Mouse (Mus musculus): Measurements from ENCODE around the gene Frem1. TPM values are rescaled to one million over a fixed set of nuclear protein-coding genes. Genes with fewer than 3 reads are reported as not detected.

Gene Frem1
- polyA plus RNA-seq, 1 experiment from 2014 or later, result 1.5 TPM

DNA sequence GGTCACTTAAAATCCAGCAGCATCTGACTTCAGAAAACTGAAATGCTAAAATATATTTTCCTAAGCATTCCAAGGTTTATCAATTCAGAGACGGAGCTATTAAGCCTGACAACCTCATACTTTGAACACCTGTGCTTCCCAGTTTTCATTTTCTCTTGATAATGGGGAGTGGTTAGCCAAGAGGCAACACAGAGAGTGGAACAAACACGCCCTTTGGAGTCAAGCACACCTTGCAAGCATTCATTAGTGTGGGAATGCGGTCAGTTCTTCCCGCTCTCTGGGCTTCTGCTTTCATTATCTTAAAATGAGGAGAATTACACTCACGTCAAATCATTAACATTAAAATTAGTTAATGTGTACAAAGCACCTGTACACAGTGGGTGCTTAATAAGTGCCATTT, 122.1 kb downstream of the Frem1 start:
- Histone ChIP-seq H3K27ac (ENCODE audit: low read depth, low read length) (no peak overlapping the region), H3K27me3 (replicated peaks; ENCODE audit: control insufficient read depth, insufficient read depth, low read length) (no peaks in the 10 kb centered on the region), H3K4me1 (replicated peaks; ENCODE audit: control insufficient read depth, insufficient read depth, low read length) (no peaks in the 10 kb centered on the region), H3K4me2 (replicated peaks; ENCODE audit: low read depth) (peak overlapping the region; percentile 27), H3K9me3 (ENCODE audit: control insufficient read depth) (no peaks in the 10 kb centered on the region), H3K4me3 (ENCODE audit: low read depth, low read length) (no peak overlapping the region; the same call in 1 of the 2 replicates), H3K9ac (ENCODE audit: low read depth, low read length) (no peak overlapping the region), H3K36me3 (ENCODE audit: control insufficient read depth, insufficient read depth) (0 out of 2 replicates have a peak, but pooled peaks cover 6% of the 10 kb centered on the region)
- 33% methylated on average over 5 of the region's 5 CpGs for WGBS
- ATAC-seq, result peak; percentile 58; the same call in 1 of the 2 replicates
- no peak for TF ChIP-seq CTCF (IDR thresholded peaks at IDR 0.05; ENCODE audit: low read depth)

DNA sequence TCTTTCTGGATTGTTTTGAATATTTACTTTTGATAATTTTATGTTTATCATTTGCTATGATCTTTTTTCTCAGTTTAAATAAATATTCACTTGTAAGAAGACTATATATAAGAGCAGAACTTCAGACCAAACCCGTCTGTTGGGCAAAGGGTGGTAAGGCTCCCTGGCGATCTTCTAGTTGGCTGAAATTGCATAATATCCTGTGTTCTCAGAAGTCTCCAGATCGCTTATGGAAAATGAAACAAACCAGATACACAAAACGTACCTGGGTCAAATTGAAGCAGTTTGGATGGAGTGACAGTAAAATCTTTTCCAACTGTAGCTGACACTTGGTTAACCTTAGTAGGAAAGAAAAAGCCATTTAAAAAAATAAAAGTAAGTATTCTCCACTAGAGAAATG, 130.2 kb downstream of the Frem1 start:
- 55% methylated on average over 4 of the region's 4 CpGs for WGBS
- no peak for ATAC-seq

DNA sequence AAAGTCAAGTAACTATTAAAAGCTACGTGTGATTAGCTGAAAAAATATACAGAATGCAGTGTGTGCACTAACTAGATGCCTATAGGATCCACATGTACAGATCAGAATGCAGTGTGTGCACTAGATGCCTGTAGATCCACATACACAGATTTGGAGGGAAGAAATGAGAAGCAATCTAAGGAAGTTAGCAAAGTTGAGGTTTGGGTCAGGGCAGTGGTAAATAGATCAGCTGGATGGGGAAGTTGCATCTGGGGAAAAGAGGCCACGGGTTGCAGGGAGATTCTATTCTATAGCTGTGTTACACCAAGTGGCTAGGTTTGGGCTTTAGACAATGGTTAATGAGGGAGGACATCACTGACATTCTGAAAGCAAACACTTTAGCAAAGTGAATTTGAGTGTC, 133.5 kb downstream of the Frem1 start:
- Histone ChIP-seq H3K27ac (ENCODE audit: low read depth, low read length) (no peak overlapping the region), H3K4me3 (ENCODE audit: low read depth, low read length) (no peak overlapping the region), H3K9me3 (ENCODE audit: control insufficient read depth) (no peaks in the 10 kb centered on the region), H3K4me1 (replicated peaks; ENCODE audit: control insufficient read depth, insufficient read depth, low read length) (peaks cover 3% of the 10 kb centered on the region; the same call in 1 of the 2 replicates), H3K36me3 (ENCODE audit: control insufficient read depth, insufficient read depth) (no peaks in the 10 kb centered on the region), H3K9ac (ENCODE audit: low read depth, low read length) (no peak overlapping the region), H3K4me2 (replicated peaks; ENCODE audit: low read depth) (no peak overlapping the region), H3K27me3 (replicated peaks; ENCODE audit: control insufficient read depth, insufficient read depth, low read length) (no peaks in the 10 kb centered on the region)
- 61% methylated on average over 2 of the region's 2 CpGs for WGBS
- ATAC-seq, result no peak
- no peak for TF ChIP-seq CTCF (IDR thresholded peaks at IDR 0.05; ENCODE audit: low read depth)

More for the DNA sequence above, 130.2 kb downstream of the Frem1 start:
- no peaks in the 10 kb centered on the region for H3K36me3 ChIP-seq (ENCODE audit: control insufficient read depth, insufficient read depth)
- H3K27ac ChIP-seq (ENCODE audit: low read depth, low read length), result no peak overlapping the region
- H3K9ac ChIP-seq (ENCODE audit: low read depth, low read length), result no peak overlapping the region
- H3K9me3 ChIP-seq (ENCODE audit: control insufficient read depth), result no peaks in the 10 kb centered on the region
- H3K4me2 ChIP-seq (replicated peaks; ENCODE audit: low read depth), result no peak overlapping the region
- 0 out of 2 replicates have a peak, but pooled peaks cover 3% of the 10 kb centered on the region for H3K4me1 ChIP-seq (replicated peaks; ENCODE audit: control insufficient read depth, insufficient read depth, low read length)
- no peaks in the 10 kb centered on the region for H3K27me3 ChIP-seq (replicated peaks; ENCODE audit: control insufficient read depth, insufficient read depth, low read length)
- no peak for TF ChIP-seq CTCF (IDR thresholded peaks at IDR 0.05; ENCODE audit: low read depth)
- H3K4me3 ChIP-seq (ENCODE audit: low read depth, low read length), result no peak overlapping the region

DNA sequence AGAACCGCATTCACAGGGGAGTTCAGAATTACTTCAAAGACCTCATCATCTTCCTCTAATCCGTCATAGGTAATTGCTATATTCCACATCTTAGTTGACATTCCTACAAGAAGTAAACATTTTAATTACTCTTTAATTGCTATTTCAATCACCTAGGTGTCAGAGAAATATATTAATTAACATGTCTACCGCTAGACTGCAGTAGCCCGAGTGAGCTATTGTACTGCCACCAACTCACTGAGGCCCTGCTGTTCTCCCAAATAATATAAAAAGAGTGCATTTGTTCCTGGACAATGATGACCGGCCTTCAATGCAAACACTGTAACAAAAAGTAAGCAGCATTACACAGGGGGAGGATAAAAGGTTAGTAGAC, 135.5 kb downstream of the Frem1 start:
- H3K4me2 ChIP-seq (replicated peaks; ENCODE audit: low read depth), result no peak overlapping the region
- H3K36me3 ChIP-seq (ENCODE audit: control insufficient read depth, insufficient read depth), result no peaks in the 10 kb centered on the region
- no peak for ATAC-seq
- H3K4me1 ChIP-seq (replicated peaks; ENCODE audit: control insufficient read depth, insufficient read depth, low read length), result peaks cover 3% of the 10 kb centered on the region; the same call in 1 of the 2 replicates
- TF ChIP-seq CTCF (IDR thresholded peaks at IDR 0.05; ENCODE audit: low read depth), result no peak
- no peaks in the 10 kb centered on the region for H3K27me3 ChIP-seq (replicated peaks; ENCODE audit: control insufficient read depth, insufficient read depth, low read length)
- 68% methylated on average over 5 of the region's 5 CpGs for WGBS
- no peak overlapping the region for H3K9ac ChIP-seq (ENCODE audit: low read depth, low read length)
- no peaks in the 10 kb centered on the region for H3K9me3 ChIP-seq (ENCODE audit: control insufficient read depth)
- no peak overlapping the region for H3K4me3 ChIP-seq (ENCODE audit: low read depth, low read length)
- H3K27ac ChIP-seq (ENCODE audit: low read depth, low read length), result no peak overlapping the region

DNA sequence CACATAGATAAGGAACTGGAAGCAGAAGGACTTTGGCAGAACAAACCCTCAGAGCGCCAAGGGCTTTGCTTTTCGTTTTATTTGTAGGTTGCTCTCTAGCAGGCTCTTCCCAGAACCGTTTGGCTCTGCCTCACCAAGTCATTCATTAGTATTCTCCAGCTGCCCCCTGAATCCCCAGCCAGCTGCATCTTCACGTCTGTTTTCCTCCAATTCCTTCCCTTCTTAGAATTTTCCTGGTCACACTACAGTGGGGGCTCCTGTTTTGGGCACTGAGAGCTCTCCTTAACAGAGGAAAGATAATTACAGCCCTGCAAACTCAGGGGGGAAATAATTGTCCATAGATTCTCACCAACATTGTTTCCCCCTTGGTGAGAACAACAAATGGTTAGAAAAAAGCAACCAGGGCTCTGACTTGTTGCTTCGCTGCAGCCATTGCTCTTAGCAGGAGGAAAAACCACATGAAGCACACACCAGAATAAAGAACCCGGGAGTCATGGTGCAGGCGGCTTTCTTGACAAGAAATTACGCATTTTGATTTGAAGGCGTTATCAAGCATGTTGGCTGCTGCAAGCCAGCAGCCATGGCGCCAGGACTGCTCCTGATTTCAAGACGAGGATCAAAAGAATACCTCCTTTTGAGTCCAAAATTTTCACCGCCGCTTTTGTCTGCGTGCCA, 136.0 kb downstream of the Frem1 start:
- no peak overlapping the region for H3K4me3 ChIP-seq (ENCODE audit: low read depth, low read length)
- H3K36me3 ChIP-seq (ENCODE audit: control insufficient read depth, insufficient read depth), result no peaks in the 10 kb centered on the region
- no peaks in the 10 kb centered on the region for H3K9me3 ChIP-seq (ENCODE audit: control insufficient read depth)
- TF ChIP-seq CTCF (IDR thresholded peaks at IDR 0.05; ENCODE audit: low read depth), result no peak
- H3K4me2 ChIP-seq (replicated peaks; ENCODE audit: low read depth), result no peak overlapping the region
- no peak overlapping the region for H3K27ac ChIP-seq (ENCODE audit: low read depth, low read length)
- no peak overlapping the region for H3K9ac ChIP-seq (ENCODE audit: low read depth, low read length)
- H3K27me3 ChIP-seq (replicated peaks; ENCODE audit: control insufficient read depth, insufficient read depth, low read length), result no peaks in the 10 kb centered on the region
- WGBS, result 68% methylated on average over 14 of the region's 14 CpGs
- peaks cover 3% of the 10 kb centered on the region; the same call in 1 of the 2 replicates for H3K4me1 ChIP-seq (replicated peaks; ENCODE audit: control insufficient read depth, insufficient read depth, low read length)
- no peak for ATAC-seq

DNA sequence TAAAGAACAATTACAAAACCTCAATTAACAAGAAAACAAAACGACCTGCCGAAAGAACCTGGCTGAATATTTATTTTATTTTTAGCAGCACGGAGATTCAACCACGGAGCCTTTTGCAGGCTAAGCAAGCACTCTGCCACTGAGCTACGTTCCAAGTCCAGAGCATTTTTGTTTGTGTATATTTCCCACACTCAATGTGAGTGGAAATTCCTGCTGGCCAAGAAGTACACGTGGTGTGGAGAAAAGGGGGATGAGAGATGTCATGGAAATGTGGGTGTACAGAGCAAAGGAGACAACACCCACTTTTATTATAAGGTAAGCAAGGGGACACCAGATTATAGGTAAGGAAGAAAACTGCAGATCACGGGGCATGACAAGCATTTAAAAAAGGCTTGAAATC, 136.6 kb downstream of the Frem1 start:
- 42% methylated on average over 7 of the region's 7 CpGs for WGBS
- no peak for TF ChIP-seq CTCF (IDR thresholded peaks at IDR 0.05; ENCODE audit: low read depth)

More for the DNA sequence above, 136.6 kb downstream of the Frem1 start:
- Histone ChIP-seq H3K4me3 (ENCODE audit: low read depth, low read length) (no peak overlapping the region), H3K4me2 (replicated peaks; ENCODE audit: low read depth) (no peak overlapping the region), H3K36me3 (ENCODE audit: control insufficient read depth, insufficient read depth) (no peaks in the 10 kb centered on the region), H3K9me3 (ENCODE audit: control insufficient read depth) (no peaks in the 10 kb centered on the region), H3K4me1 (replicated peaks; ENCODE audit: control insufficient read depth, insufficient read depth, low read length) (peaks cover 3% of the 10 kb centered on the region; the same call in 1 of the 2 replicates), H3K27me3 (replicated peaks; ENCODE audit: control insufficient read depth, insufficient read depth, low read length) (no peaks in the 10 kb centered on the region), H3K9ac (ENCODE audit: low read depth, low read length) (no peak overlapping the region), H3K27ac (ENCODE audit: low read depth, low read length) (no peak overlapping the region)
- ATAC-seq, result no peak
